Mouse (Mus musculus) gastrocnemius, postnatal 36 days (tissue): ENCODE data around the gene Ifna4. TPM values are rescaled to one million over a fixed set of nuclear protein-coding genes. Genes with fewer than 3 reads are reported as not detected.
"Not testable (repeated sequence)": the region's sequence is repeated elsewhere in the genome, so short reads cannot be mapped to it uniquely, and the experiment has no call there.

Experiments used
- DNase-seq, 2 experiments: peaks; one replicate each; pipeline ENCODE4 v3.0.0; 2022
- intact Hi-C: fragments of 180-260 bp; cut with DNase I; formaldehyde crosslinking; loops from one replicate; pipeline ENCODE4 v1.15.1; 2025
- long read RNA-seq, 2 experiments: library from polyadenylated mRNA; stranded (forward); transcript quantifications; one replicate each; pipeline ENCODE4 v2.0.0; 2021
- total RNA-seq, 2 experiments: library from RNA; stranded (reverse); gene quantifications; 2 replicates each; pipeline ENCODE4 v1.2.3; 2021

Gene Ifna4
- total RNA-seq = not detected
- long read RNA-seq, experiment 1 = 0 reads
- long read RNA-seq, experiment 2 = 0 reads

DNA sequence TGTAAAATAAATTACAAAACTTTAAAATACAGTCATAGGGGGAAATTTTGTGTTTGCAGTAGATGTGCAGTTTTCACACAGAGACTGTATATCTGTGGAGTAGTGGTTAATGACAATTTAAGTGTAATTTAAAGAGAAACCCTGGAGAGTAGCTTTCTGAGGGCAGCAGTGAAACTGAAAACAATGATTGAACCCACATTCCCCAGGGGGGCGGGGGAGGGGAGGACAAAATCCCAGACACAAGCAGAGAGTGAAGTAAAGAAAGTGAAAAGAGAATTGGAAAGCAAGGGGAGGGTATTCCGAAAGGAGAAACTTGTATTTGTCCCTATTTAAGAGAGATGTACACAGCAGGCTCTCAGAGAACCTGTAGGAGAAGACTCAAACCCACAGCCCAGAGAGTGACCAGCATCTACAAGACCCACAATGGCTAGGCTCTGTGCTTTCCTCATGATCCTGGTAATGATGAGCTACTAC, at the start of gene Ifna4:
Ifna4 (plus strand) TSS at position 424 of the 474 bp plus-strand sequence.
- intact Hi-C loops = no loop called here
- no peak for DNase-seq

DNA sequence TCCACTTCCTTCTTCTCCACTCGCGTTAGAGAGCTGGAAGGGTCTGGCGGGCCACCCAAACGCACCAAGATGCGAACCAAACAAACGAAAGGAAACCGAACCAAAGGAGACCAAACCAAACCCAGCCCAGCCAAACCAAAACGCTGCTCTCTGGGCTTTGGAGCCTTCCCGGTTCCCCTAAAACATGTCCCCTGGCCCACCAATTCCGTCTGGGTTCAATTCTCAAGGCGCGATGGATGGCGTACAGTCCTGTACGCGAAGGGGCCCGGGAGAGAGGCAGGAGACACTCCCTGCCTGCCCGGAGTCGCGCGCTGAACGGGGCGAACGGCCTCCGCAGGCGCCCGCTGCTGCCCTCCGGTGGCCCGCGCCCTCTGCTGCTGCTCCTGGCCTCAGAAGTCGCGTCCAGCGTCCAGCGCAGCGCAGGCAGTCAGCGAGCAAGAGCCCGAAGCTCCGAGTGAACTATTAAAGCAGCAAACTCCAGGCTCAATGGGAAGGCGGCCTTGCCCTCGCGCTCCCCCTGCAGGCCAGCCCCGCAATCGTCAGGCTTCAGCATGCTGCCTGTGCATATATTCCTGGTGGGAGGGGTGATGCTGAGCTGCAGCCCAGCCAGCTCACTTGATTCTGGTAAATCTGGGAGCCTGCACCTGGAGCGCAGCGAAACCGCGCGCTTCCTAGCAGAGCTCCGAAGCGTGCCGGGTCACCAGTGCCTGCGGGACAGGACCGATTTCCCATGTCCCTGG, 47.6 kb upstream of the Ifna4 start, which contains the start of gene Gm13275:
Gm13275 (plus strand) TSS at position 552 of the 740 bp plus-strand sequence.
- intact Hi-C loops = not testable (repeated sequence)

DNA sequence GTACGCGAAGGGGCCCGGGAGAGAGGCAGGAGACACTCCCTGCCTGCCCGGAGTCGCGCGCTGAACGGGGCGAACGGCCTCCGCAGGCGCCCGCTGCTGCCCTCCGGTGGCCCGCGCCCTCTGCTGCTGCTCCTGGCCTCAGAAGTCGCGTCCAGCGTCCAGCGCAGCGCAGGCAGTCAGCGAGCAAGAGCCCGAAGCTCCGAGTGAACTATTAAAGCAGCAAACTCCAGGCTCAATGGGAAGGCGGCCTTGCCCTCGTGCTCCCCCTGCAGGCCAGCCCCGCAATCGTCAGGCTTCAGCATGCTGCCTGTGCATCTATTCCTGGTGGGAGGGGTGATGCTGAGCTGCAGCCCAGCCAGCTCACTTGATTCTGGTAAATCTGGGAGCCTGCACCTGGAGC, 44.6 kb upstream of the Ifna4 start, which contains the start of gene Gm13279:
Gm13279 (plus strand) TSS at position 301 of the 400 bp plus-strand sequence.
- DNase-seq, intact Hi-C loops: not testable (repeated sequence)

More for the DNA sequence above, 47.6 kb upstream of the Ifna4 start, which contains the start of gene Gm13275:
- peak; percentile 45 to 80 for DNase-seq

GRCm38 (mm10) chr4:88799365-88799764, 42.3 kb upstream of the Ifna4 start, which contains the start of gene Gm13285:
Gm13285 (plus strand) TSS chr4:88799665.
- intact Hi-C loops, DNase-seq: not testable (repeated sequence)

- intact Hi-C loops = not testable (repeated sequence)
Measured at GRCm38 (mm10) chr4:88802954-88803353, 38.7 kb upstream of the Ifna4 start, which contains the start of gene Gm13287. Gm13287 (plus strand) TSS chr4:88803254.

DNA sequence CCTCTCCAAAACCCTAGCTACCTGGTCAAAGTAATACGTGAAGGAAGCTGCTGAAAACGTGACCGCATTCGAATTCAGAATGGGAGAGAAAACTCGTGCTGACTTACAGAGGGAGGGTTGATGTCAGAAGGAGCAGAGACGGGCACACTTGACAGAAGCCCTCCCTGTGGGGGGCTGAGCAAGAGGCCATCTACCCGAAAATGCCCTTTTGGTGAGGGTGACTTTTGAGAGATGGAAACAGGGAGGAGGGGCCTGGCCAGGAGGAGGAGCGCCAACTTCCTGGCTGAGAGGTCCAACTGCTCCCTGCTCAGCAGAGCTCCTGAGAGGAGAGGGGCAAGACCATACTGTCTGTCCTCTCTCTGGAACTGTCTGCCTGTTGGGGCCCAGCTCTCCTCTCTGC, 36.4 kb upstream of the Ifna4 start, which contains the start of gene Gm13288:
Gm13288 (plus strand) TSS at position 301 of the 400 bp plus-strand sequence.
- DNase-seq, intact Hi-C loops: not testable (repeated sequence)

More at GRCm38 (mm10) chr4:88802954-88803353, 38.7 kb upstream of the Ifna4 start, which contains the start of gene Gm13287:
- DNase-seq = not testable (repeated sequence)

DNA sequence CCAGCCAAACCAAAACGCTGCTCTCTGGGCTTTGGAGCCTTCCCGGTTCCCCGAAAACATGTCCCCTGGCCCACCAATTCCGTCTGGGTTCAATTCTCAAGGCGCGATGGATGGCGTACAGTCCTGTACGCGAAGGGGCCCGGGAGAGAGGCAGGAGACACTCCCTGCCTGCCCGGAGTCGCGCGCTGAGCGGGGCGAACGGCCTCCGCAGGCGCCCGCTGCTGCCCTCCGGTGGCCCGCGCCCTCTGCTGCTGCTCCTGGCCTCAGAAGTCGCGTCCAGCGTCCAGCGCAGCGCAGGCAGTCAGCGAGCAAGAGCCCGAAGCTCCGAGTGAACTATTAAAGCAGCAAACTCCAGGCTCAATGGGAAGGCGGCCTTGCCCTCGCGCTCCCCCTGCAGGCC, 35.9 kb upstream of the Ifna4 start:
- DNase-seq, intact Hi-C loops: not testable (repeated sequence)

DNA sequence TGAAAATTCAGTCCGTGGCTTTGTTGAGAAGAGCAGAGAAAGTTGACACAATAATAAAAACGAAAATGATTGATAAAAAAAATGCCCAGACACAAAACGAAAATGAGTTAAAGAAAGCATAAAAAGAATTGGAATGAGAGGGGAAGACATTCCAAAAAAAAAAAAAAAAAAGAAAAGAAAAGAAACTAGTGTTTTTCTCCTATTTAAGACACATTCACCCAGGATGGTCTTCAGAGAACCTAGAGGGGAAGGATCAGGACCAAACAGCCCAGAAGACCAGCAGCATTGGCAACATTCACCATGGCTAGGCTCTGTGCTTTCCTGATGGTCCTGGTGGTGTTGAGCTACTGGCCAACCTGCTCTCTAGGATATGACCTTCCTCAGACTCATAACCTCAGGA, 25.7 kb upstream of the Ifna4 start, which contains the start of gene Ifna7:
Ifna7 (plus strand) TSS at position 301 of the 400 bp plus-strand sequence.
- intact Hi-C loops = no loop called here
- DNase-seq = no peak

- intact Hi-C loops = loop anchor here (2.0 kb wide), 1 partner anchor 137 kb away; the partner anchor contains the start of gene Ifna2
- DNase-seq = no peak
Measured at GRCm38 (mm10) chr4:88819659-88820058, 22.0 kb upstream of the Ifna4 start, which contains the start of gene Ifna11. Ifna11 (plus strand) TSS chr4:88819959.

- intact Hi-C loops = no loop called here
Measured at GRCm38 (mm10) chr4:88822995-88823394, 18.7 kb upstream of the Ifna4 start.

DNA sequence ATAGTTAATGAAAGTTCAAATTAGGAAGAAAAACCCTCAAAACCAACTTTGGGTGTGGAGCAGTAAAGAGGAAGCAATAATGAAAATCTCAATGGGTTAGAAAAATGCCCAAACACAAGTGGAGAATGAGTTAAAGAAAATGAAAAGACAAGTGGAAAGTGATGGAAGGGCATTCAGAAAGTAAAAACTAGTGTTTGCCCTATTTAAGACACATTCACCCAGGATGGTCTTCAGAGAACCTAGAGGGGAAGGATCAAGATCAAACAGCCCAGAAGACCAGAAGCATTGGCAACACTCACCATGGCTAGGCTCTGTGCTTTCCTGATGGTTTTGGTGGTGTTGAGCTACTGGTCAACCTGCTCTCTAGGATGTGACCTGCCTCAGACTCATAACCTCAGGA, 14.5 kb upstream of the Ifna4 start, which contains the start of gene Ifna6:
Ifna6 (plus strand) TSS at position 301 of the 400 bp plus-strand sequence.
- DNase-seq, intact Hi-C loops: not testable (repeated sequence)

More at GRCm38 (mm10) chr4:88822995-88823394, 18.7 kb upstream of the Ifna4 start:
- DNase-seq = no peak

GRCm38 (mm10) chr4:88830523-88830922, 11.1 kb upstream of the Ifna4 start:
- DNase-seq = no peak
- intact Hi-C loops = no loop called here

DNA sequence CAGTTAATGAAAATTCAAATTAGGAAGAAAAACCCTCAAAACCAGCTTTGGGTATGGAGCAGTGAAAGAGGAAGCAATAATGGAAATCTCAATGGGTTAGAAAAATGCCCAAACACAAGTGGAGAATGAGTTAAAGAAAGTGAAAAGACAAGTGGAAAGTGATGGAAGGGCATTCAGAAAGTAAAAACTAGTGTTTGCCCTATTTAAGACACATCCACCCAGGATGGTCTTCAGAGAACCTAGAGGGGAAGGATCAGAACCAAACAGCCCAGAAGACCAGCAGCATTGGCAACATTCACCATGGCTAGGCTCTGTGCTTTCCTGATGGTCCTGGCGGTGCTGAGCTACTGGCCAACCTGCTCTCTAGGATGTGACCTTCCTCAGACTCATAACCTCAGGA, 6.4 kb upstream of the Ifna4 start, which contains the start of gene Ifna5:
Ifna5 (plus strand) TSS at position 301 of the 400 bp plus-strand sequence.
- DNase-seq, intact Hi-C loops: not testable (repeated sequence)

DNA sequence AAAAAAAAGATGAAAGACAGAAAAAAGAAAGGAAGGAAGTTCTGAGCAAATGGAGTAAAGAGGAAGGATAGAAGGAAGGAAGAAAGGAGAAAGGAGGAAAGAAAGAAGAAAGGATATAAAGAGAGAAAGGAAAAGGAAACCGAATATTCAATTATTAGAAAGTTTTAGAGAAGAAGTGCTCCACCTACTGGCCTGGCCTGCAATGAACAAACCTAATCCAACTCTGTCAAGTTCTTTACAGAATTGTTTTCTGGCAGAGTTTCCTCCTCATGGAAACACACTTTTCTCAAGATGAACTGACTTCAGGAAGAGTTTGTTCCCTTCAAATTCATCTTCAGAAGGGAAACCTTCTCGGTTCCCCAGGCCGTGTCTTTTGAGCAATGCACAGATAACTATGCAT, 2.8 kb upstream of the Ifna4 start:
- no peak for DNase-seq
- intact Hi-C loops = no loop called here

DNA sequence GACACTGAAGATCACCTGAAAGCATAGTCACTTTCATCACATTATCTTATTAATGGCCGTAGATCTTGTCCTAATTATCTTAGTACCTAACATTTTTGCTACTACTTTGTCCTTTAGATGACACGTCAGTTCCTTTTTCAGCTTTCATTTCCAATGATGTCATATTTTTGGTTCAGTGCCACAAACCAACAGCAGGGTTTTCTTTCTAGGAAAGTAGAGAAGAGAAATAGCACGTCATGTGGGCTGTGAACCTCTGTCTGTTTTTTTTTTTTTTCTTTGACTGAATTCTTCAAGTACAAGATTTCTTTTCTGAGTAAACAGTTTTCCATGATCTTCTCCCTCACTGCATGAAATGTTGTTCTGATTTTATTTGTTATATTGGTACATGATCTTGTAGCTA, 1.6 kb upstream of the Ifna4 start:
- intact Hi-C loops = no loop called here
- no peak for DNase-seq

- DNase-seq = no peak
- intact Hi-C loops = no loop called here
Measured at GRCm38 (mm10) chr4:88845334-88845733, 3.7 kb downstream of the Ifna4 start.

DNA sequence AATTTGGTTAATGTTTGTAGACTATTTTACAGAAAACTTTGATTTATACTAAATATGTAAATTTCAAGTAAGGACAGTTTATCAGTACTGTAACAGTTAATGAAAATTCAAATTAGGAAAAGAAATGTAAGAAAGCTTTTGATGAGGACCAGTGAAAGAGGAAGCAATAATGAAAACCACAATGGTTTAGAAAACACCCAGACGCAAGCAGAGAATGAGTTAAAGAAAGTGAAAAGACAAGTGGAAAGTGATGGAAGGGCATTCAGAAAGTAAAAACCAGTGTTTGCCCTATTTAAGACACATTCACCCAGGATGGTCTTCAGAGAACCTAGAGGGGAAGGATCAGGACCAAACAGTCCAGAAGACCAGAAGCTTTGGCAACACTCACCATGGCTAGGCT, 8.0 kb downstream of the Ifna4 start, which contains the start of gene Ifna1:
Ifna1 (plus strand) TSS at position 390 of the 400 bp plus-strand sequence.
- no peak for DNase-seq
- intact Hi-C loops = no loop called here

GRCm38 (mm10) chr4:88851026-88851763, 9.5 kb downstream of the Ifna4 start:
- no peak for DNase-seq
- intact Hi-C loops = no loop called here

GRCm38 (mm10) chr4:88859214-88859613, 17.6 kb downstream of the Ifna4 start:
- intact Hi-C loops = no loop called here
- DNase-seq = no peak

- no peak for DNase-seq
- intact Hi-C loops = no loop called here
Measured at GRCm38 (mm10) chr4:88863309-88863708, 21.6 kb downstream of the Ifna4 start.
